ENCODE assay signal across 29 mouse cellular contexts in genomic region chrX:106154180-106154586, GRCm38 (mm10). TPM values are rescaled to one million over a fixed set of nuclear protein-coding genes. Genes with fewer than 3 reads are reported as not detected.
A peak's percentile ranks its signal among the peaks of the same experiment; 100 is the strongest.
DNase-seq lines count a peak whose midpoint lies in the region; ATAC-seq and TF ChIP-seq lines count a peak whose summit lies in the region.
"Had no signal": no experiment of that assay in that cellular context is flagged by ENCODE, and none has a peak within 500 bp of the region (broad histone marks: within the 10 kb centered on the region; RNA-seq: fewer than 3 reads in every experiment).

No protein-coding gene starts in this region.

- no peak overlapping the region for H3K4me3 ChIP-seq in liver, embryonic 12.5 days
- no peak overlapping the region for H3K4me3 ChIP-seq in liver, postnatal 0 days (ENCODE audit: low read depth, low read length)
- H3K4me3 ChIP-seq in kidney, embryonic 14.5 days (ENCODE audit: low read length) = no peak overlapping the region
- H3K4me3 ChIP-seq: erythroblast, embryonic 14.5 days; hindbrain, embryonic 10.5 days; hindbrain, embryonic 15.5 days; kidney, embryonic 15.5 days; lung, embryonic 15.5 days; midbrain, embryonic 12.5 days; myocyte; neural tube, embryonic 13.5 days had no signal

- H3K27me3 ChIP-seq in liver, embryonic 12.5 days (replicated peaks) = no peaks in the 10 kb centered on the region
- no peaks in the 10 kb centered on the region; the same call in 1 of the 2 replicates for H3K27me3 ChIP-seq in liver, postnatal 0 days (ENCODE audit: insufficient read depth, low read length)
- H3K27me3 ChIP-seq in kidney, embryonic 14.5 days (ENCODE audit: control insufficient read depth, insufficient read depth, low read length) = no peaks in the 10 kb centered on the region
- H3K27me3 ChIP-seq: hindbrain, embryonic 15.5 days; lung, embryonic 15.5 days; midbrain, embryonic 12.5 days had no signal

- H3K36me3 ChIP-seq in liver, embryonic 12.5 days = no peaks in the 10 kb centered on the region
- no peaks in the 10 kb centered on the region for H3K36me3 ChIP-seq in liver, postnatal 0 days (replicated peaks; ENCODE audit: insufficient read depth, low read length)
- H3K36me3 ChIP-seq in kidney, embryonic 14.5 days (ENCODE audit: control insufficient read depth, insufficient read depth, low read length) = no peaks in the 10 kb centered on the region
- H3K36me3 ChIP-seq: hindbrain, embryonic 10.5 days; hindbrain, embryonic 15.5 days; kidney, embryonic 15.5 days; lung, embryonic 15.5 days; midbrain, embryonic 12.5 days; neural tube, embryonic 13.5 days had no signal

- H3K4me1 ChIP-seq in liver, embryonic 12.5 days = 0 out of 2 replicates have a peak, but pooled peaks cover 9% of the 10 kb centered on the region
- peaks cover 7% of the 10 kb centered on the region; the same call in 1 of the 2 replicates for H3K4me1 ChIP-seq in liver, postnatal 0 days (ENCODE audit: insufficient read depth)
- no peaks in the 10 kb centered on the region for H3K4me1 ChIP-seq in kidney, embryonic 14.5 days (ENCODE audit: control insufficient read depth, insufficient read depth, low read length)
- H3K4me1 ChIP-seq: hindbrain, embryonic 10.5 days; hindbrain, embryonic 15.5 days; kidney, embryonic 15.5 days; lung, embryonic 15.5 days; midbrain, embryonic 12.5 days; neural tube, embryonic 13.5 days had no signal

- no peaks in the 10 kb centered on the region for H3K9me3 ChIP-seq in liver, embryonic 12.5 days (replicated peaks)
- no peaks in the 10 kb centered on the region for H3K9me3 ChIP-seq in liver, postnatal 0 days (ENCODE audit: low read length)
- no peaks in the 10 kb centered on the region for H3K9me3 ChIP-seq in kidney, embryonic 14.5 days (ENCODE audit: control insufficient read depth, low read length)
- H3K9me3 ChIP-seq: hindbrain, embryonic 10.5 days; hindbrain, embryonic 15.5 days; kidney, embryonic 15.5 days; lung, embryonic 15.5 days; midbrain, embryonic 12.5 days; neural tube, embryonic 13.5 days had no signal

- no peak overlapping the region for H3K9ac ChIP-seq in liver, embryonic 12.5 days
- no peak overlapping the region for H3K9ac ChIP-seq in liver, postnatal 0 days (replicated peaks)
- H3K9ac ChIP-seq in kidney, embryonic 14.5 days (ENCODE audit: low read depth, low read length) = no peak overlapping the region
- H3K9ac ChIP-seq: forebrain, postnatal 0 days; hindbrain, embryonic 15.5 days; kidney, embryonic 15.5 days; lung, embryonic 15.5 days; midbrain, embryonic 12.5 days; neural tube, embryonic 13.5 days had no signal

- DNase-seq in c-Kit-positive CD71-positive TER-119-negative erythroid progenitor cells, embryonic 14.5 days (ENCODE audit: low read depth) = peak; percentile 61
- DNase-seq in liver, postnatal 0 days = no peak
- no peak for DNase-seq in thymus, postnatal 0 days (ENCODE audit: low spot score)
- DNase-seq in B cell, adult 2 months = no peak
- DNase-seq: adrenal gland, postnatal 25 days; cerebellum, adult 9-11 months; forebrain, postnatal 0 days; gastrocnemius, postnatal 10 days; heart, postnatal 14 days; kidney, adult 11 months; kidney, postnatal 25 days; left cerebral cortex, postnatal 4 days; right cerebral cortex, postnatal 4 days; thymus, adult 18-20 months; thymus, postnatal 36 days had no signal

- peak; percentile 93 for ATAC-seq in liver, embryonic 12.5 days
- peak; percentile 76 for ATAC-seq in liver, postnatal 0 days
- no peak for ATAC-seq in kidney, embryonic 14.5 days (ENCODE audit: low FRiP score, low TSS enrichment)
- no peak for ATAC-seq in activated CD4-positive, CD25-positive, alpha-beta regulatory T cell, adult 4 months
- ATAC-seq: forebrain, postnatal 0 days; inflammation-experienced regulatory T-cells, adult 6 months; Patski had no signal

- H3K27ac ChIP-seq in liver, embryonic 12.5 days = no peak overlapping the region
- H3K27ac ChIP-seq in liver, postnatal 0 days (ENCODE audit: low read depth) = no peak overlapping the region
- H3K27ac ChIP-seq in kidney, embryonic 14.5 days (ENCODE audit: low read depth, low read length) = no peak overlapping the region
- H3K27ac ChIP-seq: hindbrain, embryonic 10.5 days; hindbrain, embryonic 15.5 days; kidney, embryonic 15.5 days; lung, embryonic 15.5 days; midbrain, embryonic 12.5 days; neural tube, embryonic 13.5 days; stomach, postnatal 0 days had no signal

- no peak for TF ChIP-seq CTCF in liver, postnatal 0 days (IDR thresholded peaks at IDR 0.05; ENCODE audit: low read depth)

- no peak overlapping the region for H3K4me2 ChIP-seq in liver, embryonic 12.5 days
- no peak overlapping the region for H3K4me2 ChIP-seq in liver, postnatal 0 days (ENCODE audit: low read depth, low read length)
- no peak overlapping the region for H3K4me2 ChIP-seq in kidney, embryonic 14.5 days (replicated peaks; ENCODE audit: low read depth, low read length)
- H3K4me2 ChIP-seq: hindbrain, embryonic 15.5 days; kidney, embryonic 15.5 days; lung, embryonic 15.5 days; midbrain, embryonic 12.5 days; neural tube, embryonic 13.5 days had no signal

- peak; percentile 69 for TF ChIP-seq EP300 in liver, postnatal 0 days (IDR thresholded peaks at IDR 0.05; ENCODE audit: low read depth)

RNA-seq across cellular contexts. Expression of gene Tlr13, which starts 11.2 kb away (rescaled TPM):
- polyA plus RNA-seq in liver, embryonic 12.5 days (2016; fragmentation: Nextera tagmentation; extraction: Ambion mirVana) = 0.38 and 0.56 TPM in 2 replicates
- polyA plus RNA-seq in liver, postnatal 0 days (2015; fragmentation: Nextera tagmentation; extraction: Ambion mirVana) = 1.2 and 1.5 TPM in 2 replicates
- polyA plus RNA-seq in kidney, embryonic 14.5 days (2014; fragmentation: Nextera tagmentation; extraction: Ambion mirVana) = 0.31 and 0.47 TPM in 2 replicates
- 0.87 and 0.89 TPM in 2 replicates for polyA plus RNA-seq in thymus, postnatal 0 days (2015; fragmentation: Nextera tagmentation; extraction: Ambion mirVana)
- under 1 TPM in 1 of 2 experiments, not detected in 1; 0.18 TPM for polyA plus RNA-seq in activated CD4-positive, CD25-positive, alpha-beta regulatory T cell, adult 4 months (2017; shearing (Covaris generic))
- polyA plus RNA-seq: erythroblast, embryonic 14.5 days; myocyte; Patski had no signal

RNA-seq across cellular contexts. Expression of gene Pgk1, which starts 32.7 kb away (rescaled TPM):
- 271 and 290 TPM in 2 replicates for polyA plus RNA-seq in liver, embryonic 12.5 days (2016; fragmentation: Nextera tagmentation; extraction: Ambion mirVana)
- polyA plus RNA-seq in liver, postnatal 0 days (2015; fragmentation: Nextera tagmentation; extraction: Ambion mirVana) = 192 and 201 TPM in 2 replicates
- 356 and 361 TPM in 2 replicates for polyA plus RNA-seq in kidney, embryonic 14.5 days (2014; fragmentation: Nextera tagmentation; extraction: Ambion mirVana)
- 236 and 245 TPM in 2 replicates for polyA plus RNA-seq in thymus, postnatal 0 days (2015; fragmentation: Nextera tagmentation; extraction: Ambion mirVana)
- 100 to 1,000 TPM; 156 to 220 TPM for polyA plus RNA-seq in activated CD4-positive, CD25-positive, alpha-beta regulatory T cell, adult 4 months (2017; shearing (Covaris generic))

Comparison
In these comparisons a context has a peak if more than half of its experiments do, and no peak if none do; other contexts are left out.
1. ATAC-seq: peak in liver, embryonic 12.5 days (single experiment) and liver, postnatal 0 days (single experiment); none in kidney, embryonic 14.5 days (single experiment) and activated CD4-positive, CD25-positive, alpha-beta regulatory T cell, adult 4 months (single experiment).